Mouse (Mus musculus): ENCODE results near the gene Klhdc3.

DNA sequence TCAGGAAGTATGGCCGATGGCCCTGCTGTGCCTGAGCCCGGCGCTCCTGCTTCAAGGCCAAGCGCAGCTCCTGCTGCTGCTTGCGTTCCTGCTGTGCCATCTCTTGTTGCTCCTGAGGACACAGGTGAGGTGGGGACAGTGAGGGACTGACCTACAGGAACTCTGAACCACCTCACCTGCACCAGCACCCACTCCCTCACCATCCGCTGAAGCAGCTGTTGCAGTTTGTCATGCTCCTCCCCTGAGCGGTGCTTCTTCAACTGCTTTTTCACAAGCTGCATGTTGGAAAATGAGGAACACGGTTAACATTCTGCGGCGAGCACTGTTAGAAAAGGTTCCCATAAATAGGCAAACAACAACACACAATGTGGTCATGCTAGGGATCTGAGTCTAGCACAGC lies 10.8 kb downstream of the Klhdc3 start:
- TF ChIP-seq ZNF384 (IDR thresholded peaks at IDR 0.05; ENCODE audit: low read depth, low read length) (no peak), HCFC1 (IDR thresholded peaks at IDR 0.05; ENCODE audit: low read depth, low read length) (no peak), EP300 (IDR thresholded peaks at IDR 0.05; ENCODE audit: low read length) (no peak), TCF12 (IDR thresholded peaks at IDR 0.05; ENCODE audit: low read depth, low read length) (no peak), E2F4 (IDR thresholded peaks at IDR 0.05; ENCODE audit: insufficient replicate concordance, low read depth, low read length) (no peak)

Data from CH12.LX (cell line).